Mouse (Mus musculus): ENCODE measurements at regions not wholly inside any gene's neighbourhood (a gene's known extent, or its start where the extent isn't known, plus 50 kb on each side); places are given as distances from the start of the nearest gene placed in this dataset.
A peak's percentile ranks its signal among the peaks of the same experiment; 100 is the strongest.

DNA sequence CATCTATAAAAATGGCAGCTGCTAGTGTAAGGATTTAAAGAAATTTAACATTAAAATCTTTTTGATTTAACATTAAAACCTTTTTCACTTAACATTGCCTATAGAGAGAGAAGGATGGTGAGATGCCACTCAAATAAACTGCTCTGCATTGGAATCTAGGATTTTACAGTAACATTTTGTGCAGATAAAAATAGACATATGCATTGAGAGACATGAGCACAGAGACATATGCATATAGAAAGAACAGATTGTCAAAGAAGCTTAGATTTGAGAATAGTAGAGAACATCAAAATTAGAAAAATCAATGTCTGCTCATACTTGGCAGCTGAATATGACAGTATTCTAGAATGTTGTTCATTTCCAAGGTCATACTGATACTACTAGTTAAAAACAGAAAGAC, 220.2 kb downstream of the Arap2 start:
- no peak for DNase-seq (ENCODE audit: low spot score in 2 of 2)

DNA sequence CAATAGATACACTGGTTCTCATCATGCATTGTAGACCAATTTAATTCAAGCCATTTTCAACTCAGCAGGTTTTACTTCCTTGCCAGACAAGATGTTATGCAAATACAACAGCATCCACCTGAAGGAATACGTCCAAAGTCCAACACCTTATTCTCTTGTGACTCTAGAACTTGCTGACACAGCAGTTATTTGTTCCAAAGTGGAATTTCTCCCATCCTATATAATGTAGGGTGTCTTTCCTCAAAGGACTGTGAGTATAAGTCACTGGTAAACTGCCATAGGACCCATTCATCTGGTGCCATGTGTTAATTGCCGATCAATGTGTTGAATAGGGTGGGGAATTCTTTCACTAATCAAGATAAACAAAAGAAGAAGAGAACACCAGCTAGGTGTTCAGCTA, 226.7 kb downstream of the Arap2 start:
- DNase-seq (ENCODE audit: low spot score in 2 of 2) = no peak

- no peak for DNase-seq (ENCODE audit: low spot score in 2 of 2)
Measured at GRCm38 (mm10) chr5:62511827-62512226, 254.1 kb downstream of the Arap2 start.

DNA sequence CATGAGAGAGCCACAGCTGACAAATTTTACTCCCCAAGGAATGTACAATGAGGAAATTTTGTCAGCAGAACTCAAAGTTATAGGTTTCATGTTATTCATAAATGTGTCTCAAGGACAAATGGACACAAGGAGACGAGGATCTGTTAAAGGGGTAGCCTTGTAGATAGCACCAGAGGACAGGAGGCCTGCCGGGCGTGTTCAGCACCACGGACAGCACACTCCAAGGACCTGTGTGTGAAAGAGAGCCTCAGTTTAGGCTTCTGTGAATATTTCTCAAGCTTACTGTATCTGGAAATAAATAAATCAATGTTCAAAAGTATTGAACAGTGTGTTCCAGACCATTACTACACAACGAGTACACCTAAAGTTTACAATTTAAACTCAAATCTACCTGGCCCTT, 282.4 kb downstream of the Arap2 start:
- DNase-seq (ENCODE audit: low spot score in 2 of 2) = no peak

DNA sequence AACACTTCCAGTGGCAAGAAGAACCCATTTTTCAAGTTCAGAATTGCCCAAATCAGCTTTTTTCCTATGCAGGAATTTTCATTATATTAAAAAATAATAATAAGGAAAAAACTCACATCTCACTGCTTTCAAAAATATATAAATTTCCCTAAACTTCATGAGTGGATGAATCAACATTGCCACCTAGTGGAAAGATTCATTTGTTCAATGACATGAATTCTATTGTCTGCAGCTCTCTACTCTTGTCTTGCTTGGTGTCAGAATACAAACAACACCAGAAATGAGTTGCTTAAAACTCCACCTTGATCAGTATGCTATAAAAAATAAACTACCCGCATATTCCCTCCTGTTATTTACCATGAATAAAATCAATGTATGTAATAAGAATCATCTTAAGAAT, 285.0 kb downstream of the Arap2 start:
- DNase-seq (ENCODE audit: low spot score in 2 of 2) = peak in 1 of 2 experiments; percentile 3

GRCm38 (mm10) chr5:62473412-62473811, 292.5 kb downstream of the Arap2 start:
- DNase-seq (ENCODE audit: low spot score in 2 of 2) = no peak

DNA sequence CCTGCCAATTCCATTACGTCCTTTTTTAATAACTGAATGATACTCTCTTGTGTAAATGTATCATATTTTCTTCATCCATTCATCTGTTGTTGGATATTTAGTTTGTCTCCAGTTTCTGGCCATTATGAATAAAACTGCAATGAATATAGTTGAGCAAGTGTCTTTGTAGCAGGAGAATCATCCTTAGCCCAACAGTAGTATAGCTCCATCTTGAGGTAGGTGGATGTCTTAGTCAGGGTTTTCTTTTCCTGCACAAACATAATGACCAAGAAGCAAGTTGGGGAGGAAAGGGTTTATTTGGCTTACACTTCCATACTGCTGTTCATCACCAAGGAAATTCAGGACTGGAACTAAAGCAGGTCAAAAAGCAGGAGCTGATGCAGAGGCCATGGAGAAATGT, 299.2 kb downstream of the Arap2 start:
- no peak for DNase-seq (ENCODE audit: low spot score in 2 of 2)

DNA sequence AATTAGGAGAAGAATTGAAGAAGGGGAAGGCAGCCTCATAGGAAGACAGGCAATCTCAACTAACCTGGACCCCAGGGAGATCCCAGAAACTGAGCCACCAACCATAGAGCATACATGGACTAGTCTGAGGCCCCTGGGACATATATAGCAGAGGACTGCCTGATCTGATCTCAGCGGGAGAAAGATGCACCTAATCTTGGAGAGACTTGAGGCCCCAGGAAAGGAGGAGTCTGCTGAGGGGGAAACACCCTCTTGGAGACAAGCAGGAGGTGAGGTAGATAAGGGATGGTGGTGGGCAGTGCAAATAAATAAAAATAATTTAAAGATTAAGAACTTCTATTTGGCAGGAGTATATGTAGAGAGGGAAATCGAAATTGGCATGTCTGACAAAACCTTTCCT, 303.4 kb downstream of the Arap2 start:
- DNase-seq (ENCODE audit: low spot score in 2 of 2) = no peak
